Mouse (Mus musculus): ENCODE data around the gene Atp1a2. TPM values are rescaled to one million over a fixed set of nuclear protein-coding genes. Genes with fewer than 3 reads are reported as not detected.

Gene Atp1a2
- polyA plus RNA-seq (2014; fragmentation: Nextera tagmentation; extraction: Ambion mirVana): 1.6 and 1.7 TPM in 2 replicates

DNA sequence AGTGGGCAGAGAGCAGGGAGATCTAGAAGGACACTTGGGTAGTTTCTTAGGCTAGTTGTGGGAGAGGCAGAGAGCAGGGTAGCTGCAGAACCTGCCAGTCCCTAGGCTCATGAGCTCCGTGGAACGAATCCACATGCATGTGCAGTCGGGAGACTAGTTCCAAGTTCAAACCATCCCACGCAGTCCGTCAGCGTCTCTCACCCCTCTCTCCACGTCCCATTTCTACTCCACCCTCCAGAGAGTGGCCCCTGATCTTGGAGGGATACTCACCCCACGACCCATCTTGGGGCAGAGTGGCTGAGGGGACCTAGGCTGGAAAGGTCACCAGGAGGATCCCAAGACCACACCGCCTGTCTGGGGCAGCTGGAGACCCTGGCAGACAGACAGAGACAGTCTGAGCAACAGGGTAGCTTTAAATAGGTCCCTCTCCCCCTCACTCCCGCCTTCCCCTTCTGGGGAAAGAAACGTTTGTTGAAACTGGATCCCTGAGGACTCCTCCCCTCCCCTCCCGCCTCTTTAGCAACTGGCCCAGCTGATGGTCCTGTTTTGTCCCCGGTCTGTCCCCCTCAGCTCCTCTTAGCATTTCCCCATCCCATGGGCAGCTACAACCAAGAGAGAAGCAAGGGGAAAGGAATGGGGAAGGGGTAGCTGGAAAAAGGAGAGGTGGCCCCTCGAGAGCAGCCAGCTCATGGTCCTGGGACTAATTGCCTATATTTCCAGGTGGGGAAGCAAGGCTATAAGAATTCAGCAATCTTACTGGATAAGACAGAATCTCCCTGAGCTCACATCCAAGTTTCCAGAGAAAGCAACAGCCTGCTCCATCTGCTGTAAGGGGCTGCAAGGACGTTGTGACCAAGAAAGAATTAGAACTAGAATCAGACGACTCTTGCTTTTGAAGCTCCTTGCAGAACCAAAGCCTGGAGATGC lies at the start of gene Atp1a2:
Gene Atp1a2 (minus strand): TSS at position 454 of the 927 bp plus-strand sequence.
- Histone ChIP-seq H3K9ac (ENCODE audit: low read length) (peak within 1 kb of the TSS; percentile 39), H3K4me1 (replicated peaks; ENCODE audit: control insufficient read depth, insufficient read depth, low read length) (peaks cover 28% of the 10 kb centered on the region), H3K9me3 (ENCODE audit: control insufficient read depth, low read length) (no peaks in the 10 kb centered on the region), H3K36me3 (ENCODE audit: control insufficient read depth, insufficient read depth, low read length) (no peaks in the 10 kb centered on the region), H3K4me2 (ENCODE audit: low read length) (peak within 1 kb of the TSS; percentile 52), H3K27ac (ENCODE audit: low read depth) (peak within 1 kb of the TSS; percentile 34; the same call in 1 of the 2 replicates), H3K27me3 (replicated peaks; ENCODE audit: control insufficient read depth, insufficient read depth, low read length) (no peaks in the 10 kb centered on the region), H3K4me3 (ENCODE audit: low read depth, low read length) (peak within 1 kb of the TSS; percentile 29)
- ATAC-seq (replicated peaks; ENCODE audit: low FRiP score, low TSS enrichment, low read depth): peak; percentile 41; the same call in 1 of the 2 replicates
- 4% methylated on average over 16 of the region's 16 CpGs for WGBS
- peak; percentile 63 for DNase-seq (ENCODE audit: low spot score)

DNA sequence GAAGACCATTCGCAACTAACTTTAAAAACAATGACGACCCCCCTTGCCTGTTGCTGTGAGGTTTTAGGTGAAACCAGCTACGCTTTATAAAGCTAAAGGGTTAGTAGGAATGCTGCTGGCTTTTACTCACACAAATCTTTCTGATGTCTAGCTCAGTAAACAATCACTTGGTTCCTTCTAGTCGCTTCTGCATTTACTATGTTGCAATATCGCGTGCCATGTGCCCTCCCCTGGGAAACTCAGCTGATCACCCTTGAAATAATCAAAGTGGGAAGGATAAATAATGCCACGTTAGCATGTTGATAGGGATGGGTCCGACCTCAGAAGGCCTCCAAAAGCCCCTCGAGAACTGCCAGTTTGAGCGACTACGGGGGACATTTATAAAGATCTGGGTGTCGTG lies 49.5 kb upstream of the Atp1a2 start:
- Histone ChIP-seq H3K27ac (ENCODE audit: low read depth) (no peak overlapping the region), H3K4me1 (replicated peaks; ENCODE audit: control insufficient read depth, insufficient read depth, low read length) (0 out of 2 replicates have a peak, but pooled peaks cover 3% of the 10 kb centered on the region), H3K9ac (ENCODE audit: low read length) (no peak overlapping the region), H3K4me2 (ENCODE audit: low read length) (no peak overlapping the region), H3K27me3 (replicated peaks; ENCODE audit: control insufficient read depth, insufficient read depth, low read length) (peaks cover 20% of the 10 kb centered on the region), H3K9me3 (ENCODE audit: control insufficient read depth, low read length) (no peaks in the 10 kb centered on the region), H3K4me3 (ENCODE audit: low read depth, low read length) (no peak overlapping the region), H3K36me3 (ENCODE audit: control insufficient read depth, insufficient read depth, low read length) (no peaks in the 10 kb centered on the region)
- no peak for ATAC-seq (replicated peaks; ENCODE audit: low FRiP score, low TSS enrichment, low read depth)
- no peak for DNase-seq (ENCODE audit: low spot score)
- 83% methylated on average over 12 of the region's 12 CpGs for WGBS

DNA sequence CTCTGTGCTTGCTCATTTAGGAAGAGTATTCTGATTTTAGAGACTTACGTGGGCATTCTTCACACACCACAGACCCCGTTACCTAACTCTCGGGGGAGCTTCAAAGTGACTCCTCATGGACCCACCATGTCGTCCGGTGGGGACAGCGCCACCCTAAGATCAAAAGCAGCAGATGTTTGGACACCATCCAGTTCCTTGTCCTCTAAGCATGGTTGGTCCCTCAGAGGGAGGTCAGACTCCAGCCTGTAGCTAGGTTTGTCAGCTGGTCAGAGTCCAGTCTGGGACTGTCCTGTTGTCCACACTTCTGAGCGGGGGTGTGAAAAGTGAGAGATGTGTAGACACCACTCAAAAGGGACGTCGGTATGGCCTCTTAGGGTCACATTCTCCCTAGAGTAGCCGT lies 48.8 kb upstream of the Atp1a2 start:
- no peak overlapping the region for H3K9ac ChIP-seq (ENCODE audit: low read length)
- no peak for ATAC-seq (replicated peaks; ENCODE audit: low FRiP score, low TSS enrichment, low read depth)
- no peak for DNase-seq (ENCODE audit: low spot score)
- H3K4me3 ChIP-seq (ENCODE audit: low read depth, low read length): no peak overlapping the region
- no peaks in the 10 kb centered on the region for H3K36me3 ChIP-seq (ENCODE audit: control insufficient read depth, insufficient read depth, low read length)
- no peaks in the 10 kb centered on the region for H3K9me3 ChIP-seq (ENCODE audit: control insufficient read depth, low read length)
- no peak overlapping the region for H3K4me2 ChIP-seq (ENCODE audit: low read length)
- H3K27me3 ChIP-seq (replicated peaks; ENCODE audit: control insufficient read depth, insufficient read depth, low read length): peaks cover 25% of the 10 kb centered on the region
- 89% methylated on average over 10 of the region's 10 CpGs for WGBS
- H3K4me1 ChIP-seq (replicated peaks; ENCODE audit: control insufficient read depth, insufficient read depth, low read length): 0 out of 2 replicates have a peak, but pooled peaks cover 3% of the 10 kb centered on the region
- H3K27ac ChIP-seq (ENCODE audit: low read depth): no peak overlapping the region

- no peak overlapping the region for H3K9ac ChIP-seq (ENCODE audit: low read length)
- H3K4me1 ChIP-seq (replicated peaks; ENCODE audit: control insufficient read depth, insufficient read depth, low read length): no peaks in the 10 kb centered on the region; the same call in 1 of the 2 replicates
- no peak for ATAC-seq (replicated peaks; ENCODE audit: low FRiP score, low TSS enrichment, low read depth)
- H3K27ac ChIP-seq (ENCODE audit: low read depth): no peak overlapping the region
- peaks cover 32% of the 10 kb centered on the region for H3K27me3 ChIP-seq (replicated peaks; ENCODE audit: control insufficient read depth, insufficient read depth, low read length)
- no peak overlapping the region for H3K4me3 ChIP-seq (ENCODE audit: low read depth, low read length)
- no peak overlapping the region for H3K4me2 ChIP-seq (ENCODE audit: low read length)
- WGBS: 60% methylated on average over 7 of the region's 7 CpGs
- DNase-seq (ENCODE audit: low spot score): no peak
- no peaks in the 10 kb centered on the region for H3K9me3 ChIP-seq (ENCODE audit: control insufficient read depth, low read length)
- H3K36me3 ChIP-seq (ENCODE audit: control insufficient read depth, insufficient read depth, low read length): no peaks in the 10 kb centered on the region
These were observed 47.0 kb upstream of the Atp1a2 start for GRCm38 (mm10) chr1:172344820-172345219.

DNA sequence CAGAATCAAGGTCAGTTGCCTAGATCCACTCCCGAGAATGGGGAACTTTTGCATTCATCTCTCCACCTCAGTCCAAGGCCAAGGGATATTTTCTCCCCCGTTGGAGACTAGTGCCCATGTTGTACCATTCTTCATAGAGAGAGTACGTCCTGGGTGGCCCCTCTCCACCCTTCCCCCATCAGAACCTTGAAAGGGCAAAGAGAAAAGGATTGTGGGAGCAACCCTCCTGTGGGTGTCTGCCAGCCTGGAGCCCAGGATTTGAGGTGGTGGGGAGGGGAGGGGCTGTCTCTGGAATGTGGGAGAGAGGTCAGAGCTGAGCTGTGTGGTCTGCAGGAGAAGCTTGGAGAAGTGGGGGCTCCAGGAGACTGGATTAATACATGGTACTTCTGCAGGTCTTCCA lies 46.0 kb upstream of the Atp1a2 start:
- Histone ChIP-seq H3K9ac (ENCODE audit: low read length) (no peak overlapping the region), H3K27ac (ENCODE audit: low read depth) (no peak overlapping the region), H3K27me3 (replicated peaks; ENCODE audit: control insufficient read depth, insufficient read depth, low read length) (peaks cover 34% of the 10 kb centered on the region), H3K4me3 (ENCODE audit: low read depth, low read length) (no peak overlapping the region), H3K4me1 (replicated peaks; ENCODE audit: control insufficient read depth, insufficient read depth, low read length) (no peaks in the 10 kb centered on the region; the same call in 1 of the 2 replicates), H3K36me3 (ENCODE audit: control insufficient read depth, insufficient read depth, low read length) (no peaks in the 10 kb centered on the region), H3K9me3 (ENCODE audit: control insufficient read depth, low read length) (no peaks in the 10 kb centered on the region), H3K4me2 (ENCODE audit: low read length) (no peak overlapping the region)
- DNase-seq (ENCODE audit: low spot score) (no peak), ATAC-seq (replicated peaks; ENCODE audit: low FRiP score, low TSS enrichment, low read depth) (no peak)
- WGBS: 43% methylated on average over 3 of the region's 3 CpGs

- ATAC-seq (replicated peaks; ENCODE audit: low FRiP score, low TSS enrichment, low read depth) (no peak), DNase-seq (ENCODE audit: low spot score) (no peak)
- Histone ChIP-seq H3K27ac (ENCODE audit: low read depth) (no peak overlapping the region), H3K4me1 (replicated peaks; ENCODE audit: control insufficient read depth, insufficient read depth, low read length) (no peaks in the 10 kb centered on the region; the same call in 1 of the 2 replicates), H3K9me3 (ENCODE audit: control insufficient read depth, low read length) (no peaks in the 10 kb centered on the region), H3K4me3 (ENCODE audit: low read depth, low read length) (no peak overlapping the region), H3K36me3 (ENCODE audit: control insufficient read depth, insufficient read depth, low read length) (no peaks in the 10 kb centered on the region), H3K9ac (ENCODE audit: low read length) (no peak overlapping the region), H3K27me3 (replicated peaks; ENCODE audit: control insufficient read depth, insufficient read depth, low read length) (peaks cover 35% of the 10 kb centered on the region), H3K4me2 (ENCODE audit: low read length) (no peak overlapping the region)
- WGBS: 73% methylated on average over 2 of the region's 3 CpGs
These were observed 44.9 kb upstream of the Atp1a2 start for GRCm38 (mm10) chr1:172342729-172343128.

DNA sequence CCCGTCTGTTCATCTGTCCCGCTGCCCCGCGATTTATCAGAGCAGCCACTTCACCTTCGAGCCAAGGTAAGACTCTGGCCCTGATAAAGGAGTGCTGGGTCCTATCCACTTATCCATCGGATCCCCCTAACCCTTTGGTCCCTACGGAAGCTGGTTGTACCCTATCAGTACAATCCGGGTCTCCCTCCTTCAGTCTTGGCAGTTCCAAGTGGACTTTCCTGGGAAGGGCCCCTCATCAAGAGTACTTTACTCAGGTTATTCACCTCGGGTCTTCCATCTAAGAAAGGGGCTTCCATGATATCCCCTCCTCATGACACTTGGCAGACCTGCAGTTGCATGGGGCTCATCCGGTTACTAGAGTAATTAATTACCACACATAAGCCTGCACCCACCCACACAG lies 43.5 kb upstream of the Atp1a2 start:
- Histone ChIP-seq H3K27ac (ENCODE audit: low read depth) (no peak overlapping the region), H3K36me3 (ENCODE audit: control insufficient read depth, insufficient read depth, low read length) (no peaks in the 10 kb centered on the region), H3K4me2 (ENCODE audit: low read length) (peak overlapping the region; percentile 63), H3K4me3 (ENCODE audit: low read depth, low read length) (peak overlapping the region; percentile 39), H3K9me3 (ENCODE audit: control insufficient read depth, low read length) (no peaks in the 10 kb centered on the region), H3K9ac (ENCODE audit: low read length) (no peak overlapping the region), H3K4me1 (replicated peaks; ENCODE audit: control insufficient read depth, insufficient read depth, low read length) (no peaks in the 10 kb centered on the region; the same call in 1 of the 2 replicates), H3K27me3 (replicated peaks; ENCODE audit: control insufficient read depth, insufficient read depth, low read length) (peaks cover 38% of the 10 kb centered on the region)
- ATAC-seq (replicated peaks; ENCODE audit: low FRiP score, low TSS enrichment, low read depth) (no peak), DNase-seq (ENCODE audit: low spot score) (no peak)
- 15% methylated on average over 10 of the region's 10 CpGs for WGBS

- Histone ChIP-seq H3K27me3 (replicated peaks; ENCODE audit: control insufficient read depth, insufficient read depth, low read length) (peaks cover 38% of the 10 kb centered on the region), H3K27ac (ENCODE audit: low read depth) (no peak within 1 kb of the TSS), H3K4me3 (ENCODE audit: low read depth, low read length) (peak within 1 kb of the TSS; percentile 39), H3K36me3 (ENCODE audit: control insufficient read depth, insufficient read depth, low read length) (no peaks in the 10 kb centered on the region), H3K9me3 (ENCODE audit: control insufficient read depth, low read length) (no peaks in the 10 kb centered on the region), H3K4me1 (replicated peaks; ENCODE audit: control insufficient read depth, insufficient read depth, low read length) (no peaks in the 10 kb centered on the region; the same call in 1 of the 2 replicates), H3K4me2 (ENCODE audit: low read length) (peak within 1 kb of the TSS; percentile 63), H3K9ac (ENCODE audit: low read length) (no peak within 1 kb of the TSS)
- peak; percentile 80 for DNase-seq (ENCODE audit: low spot score)
- ATAC-seq (replicated peaks; ENCODE audit: low FRiP score, low TSS enrichment, low read depth): peak; percentile 87
- 1% methylated on average over 38 of the region's 38 CpGs for WGBS
These were observed 43.0 kb upstream of the Atp1a2 start, which contains the start of gene Kcnj10 for GRCm38 (mm10) chr1:172340729-172341321. Gene Kcnj10 (plus strand): TSS chr1:172341210.
